Mouse (Mus musculus) E14TG2a.4 (cell line): Measurements from ENCODE around the gene Ugt1a5.

ENCODE experiments used
- CTCF ChIP-seq: conservative IDR thresholded peaks from 2 replicates; pipeline ENCODE4 v1.5.1; 2014; ENCODE audit warnings: low read length
- POU5F1 ChIP-seq: IDR thresholded peaks from 2 replicates; pipeline ENCODE4 v1.6.1; 2014; ENCODE audit warnings: low read length, borderline replicate concordance

- TF ChIP-seq CTCF: no peak
- TF ChIP-seq POU5F1: no peak
Measured at GRCm38 (mm10) chr1:88219054-88219453, 53.2 kb downstream of the Ugt1a5 start.
